Mouse (Mus musculus) gonadal fat pad, adult 2 months (tissue): ENCODE results near the gene Rgs9bp. TPM values are rescaled to one million over a fixed set of nuclear protein-coding genes. Genes with fewer than 3 reads are reported as not detected.

Experiments used
- DNase-seq: peaks from one replicate; pipeline ENCODE4 v3.0.0-alpha.2; 2012; ENCODE audit warnings: low read depth
- polyA plus RNA-seq: library from polyadenylated mRNA; depleted of rRNA; stranded (reverse); fragments of >200 nt; gene quantifications from 2 replicates; pipeline ENCODE4 v1.2.3, GENCODE M21; 2012; rRNA removed

The Rgs9bp gene
- 0.16 and 0.23 TPM in 2 replicates for polyA plus RNA-seq

- no peak for DNase-seq
Observed at GRCm38 (mm10) chr7:35585191-35586054, at the start of gene Rgs9bp. Gene Rgs9bp, minus strand, starts transcription at chr7:35585582.

GRCm38 (mm10) chr7:35628496-35628895 lies 43.1 kb upstream of the Rgs9bp start:
- no peak for DNase-seq

GRCm38 (mm10) chr7:35627371-35627770 lies 42.0 kb upstream of the Rgs9bp start:
- DNase-seq, result no peak

- no peak for DNase-seq
Observed at GRCm38 (mm10) chr7:35626038-35626437, 40.7 kb upstream of the Rgs9bp start.

GRCm38 (mm10) chr7:35622626-35623025 lies 37.2 kb upstream of the Rgs9bp start:
- DNase-seq, result no peak

GRCm38 (mm10) chr7:35617513-35617912 lies 32.1 kb upstream of the Rgs9bp start:
- no peak for DNase-seq

- DNase-seq, result no peak
Observed at GRCm38 (mm10) chr7:35609245-35609644, 23.9 kb upstream of the Rgs9bp start.

GRCm38 (mm10) chr7:35606816-35607215 lies 21.4 kb upstream of the Rgs9bp start:
- DNase-seq, result no peak

GRCm38 (mm10) chr7:35602766-35603165 lies 17.4 kb upstream of the Rgs9bp start:
- no peak for DNase-seq

- no peak for DNase-seq
Observed at GRCm38 (mm10) chr7:35601106-35601505, 15.7 kb upstream of the Rgs9bp start.

- no peak for DNase-seq
Observed at GRCm38 (mm10) chr7:35600031-35600430, 14.6 kb upstream of the Rgs9bp start.

- DNase-seq, result no peak
Observed at GRCm38 (mm10) chr7:35599492-35599891, 14.1 kb upstream of the Rgs9bp start.

GRCm38 (mm10) chr7:35594311-35594710 lies 8.9 kb upstream of the Rgs9bp start:
- no peak for DNase-seq

GRCm38 (mm10) chr7:35590731-35591191 lies 5.4 kb upstream of the Rgs9bp start:
- DNase-seq, result peak; percentile 26

- no peak for DNase-seq
Observed at GRCm38 (mm10) chr7:35589485-35589884, 4.1 kb upstream of the Rgs9bp start.

GRCm38 (mm10) chr7:35588680-35589428 lies 3.5 kb upstream of the Rgs9bp start:
- no peak for DNase-seq

GRCm38 (mm10) chr7:35587728-35588127 lies 2.3 kb upstream of the Rgs9bp start:
- no peak for DNase-seq

GRCm38 (mm10) chr7:35586906-35587445 lies 1.6 kb upstream of the Rgs9bp start:
- no peak for DNase-seq

GRCm38 (mm10) chr7:35586055-35586905 lies 898 bp upstream of the Rgs9bp start, which contains the start of gene Ankrd27:
Gene Ankrd27, plus strand, starts transcription at chr7:35586244.
- DNase-seq, result peak; percentile 84

GRCm38 (mm10) chr7:35584786-35585190 lies 594 bp downstream of the Rgs9bp start:
- no peak for DNase-seq

- DNase-seq, result no peak
Observed at GRCm38 (mm10) chr7:35584068-35584785, 1.2 kb downstream of the Rgs9bp start.
